13 mouse cellular contexts compared by ENCODE assay signal in genomic region chr11:90726730-90727129, GRCm38 (mm10). TPM values are rescaled to one million over a fixed set of nuclear protein-coding genes. Genes with fewer than 3 reads are reported as not detected.
A peak's percentile ranks its signal among the peaks of the same experiment; 100 is the strongest.
DNase-seq lines count a peak whose midpoint lies in the region; ATAC-seq and TF ChIP-seq lines count a peak whose summit lies in the region.
"Had no signal": no experiment of that assay in that cellular context is flagged by ENCODE, and none has a peak within 500 bp of the region (broad histone marks: within the 10 kb centered on the region; RNA-seq: fewer than 3 reads in every experiment).

No protein-coding gene starts in this region.

- H3K4me2 ChIP-seq in heart, embryonic 13.5 days, result peak overlapping the region; percentile 55
- H3K4me2 ChIP-seq in lung, postnatal 0 days (replicated peaks; ENCODE audit: low read depth, low read length), result peak overlapping the region; percentile 38
- H3K4me2 ChIP-seq in liver, postnatal 0 days (ENCODE audit: low read depth, low read length), result peak overlapping the region; percentile 60
- H3K4me2 ChIP-seq: midbrain, embryonic 12.5 days had no signal

- TF ChIP-seq CTCF in lung, postnatal 0 days (IDR thresholded peaks at IDR 0.05), result no peak
- no peak for TF ChIP-seq CTCF in liver, postnatal 0 days (IDR thresholded peaks at IDR 0.05; ENCODE audit: low read depth)
- no peak for TF ChIP-seq CTCF in gastrocnemius, adult 2 months (IDR thresholded peaks at IDR 0.05)

- peak overlapping the region; percentile 76; the same call in 1 of the 2 replicates for H3K27ac ChIP-seq in heart, embryonic 13.5 days (replicated peaks)
- no peak overlapping the region for H3K27ac ChIP-seq in lung, postnatal 0 days (ENCODE audit: low read length)
- peak overlapping the region; percentile 92 for H3K27ac ChIP-seq in liver, postnatal 0 days (ENCODE audit: low read depth)
- no peak overlapping the region for H3K27ac ChIP-seq in gastrocnemius, adult 2 months
- H3K27ac ChIP-seq: embryonic facial prominence, embryonic 10.5 days; midbrain, embryonic 12.5 days had no signal

- no peaks in the 10 kb centered on the region for H3K9me3 ChIP-seq in heart, embryonic 13.5 days
- no peaks in the 10 kb centered on the region for H3K9me3 ChIP-seq in lung, postnatal 0 days (ENCODE audit: low read length)
- no peaks in the 10 kb centered on the region for H3K9me3 ChIP-seq in liver, postnatal 0 days (ENCODE audit: low read length)
- H3K9me3 ChIP-seq: embryonic facial prominence, embryonic 10.5 days; midbrain, embryonic 12.5 days had no signal

- no peak overlapping the region for H3K9ac ChIP-seq in heart, embryonic 13.5 days
- H3K9ac ChIP-seq in lung, postnatal 0 days (replicated peaks; ENCODE audit: low read depth), result no peak overlapping the region
- H3K9ac ChIP-seq in liver, postnatal 0 days (replicated peaks), result peak overlapping the region; percentile 40
- H3K9ac ChIP-seq: midbrain, embryonic 12.5 days had no signal

- peak; percentile 38 for ATAC-seq in heart, embryonic 13.5 days (ENCODE audit: extremely low read depth, insufficient number of reproducible peaks, low FRiP score, low TSS enrichment)
- peak; percentile 35; the same call in 1 of the 2 replicates for ATAC-seq in lung, postnatal 0 days
- ATAC-seq in erythroid progenitor cell, adult 5-6 weeks (replicated peaks; ENCODE audit: low FRiP score, poor library complexity, severe bottlenecking), result peak; percentile 67
- ATAC-seq in liver, postnatal 0 days, result peak; percentile 60
- ATAC-seq: activated CD4-positive, CD25-positive, alpha-beta regulatory T cell, adult 4 months had no signal

- H3K36me3 ChIP-seq in heart, embryonic 13.5 days, result no peaks in the 10 kb centered on the region
- H3K36me3 ChIP-seq in lung, postnatal 0 days (ENCODE audit: insufficient read depth, low read length), result no peaks in the 10 kb centered on the region
- no peaks in the 10 kb centered on the region for H3K36me3 ChIP-seq in liver, postnatal 0 days (replicated peaks; ENCODE audit: insufficient read depth, low read length)
- H3K36me3 ChIP-seq: embryonic facial prominence, embryonic 10.5 days; midbrain, embryonic 12.5 days had no signal

- H3K27me3 ChIP-seq in heart, embryonic 13.5 days (replicated peaks), result no peaks in the 10 kb centered on the region
- no peaks in the 10 kb centered on the region for H3K27me3 ChIP-seq in lung, postnatal 0 days (replicated peaks; ENCODE audit: insufficient read depth, low read length)
- no peaks in the 10 kb centered on the region for H3K27me3 ChIP-seq in liver, postnatal 0 days (ENCODE audit: insufficient read depth, low read length)
- H3K27me3 ChIP-seq: midbrain, embryonic 12.5 days had no signal

- peaks cover 42% of the 10 kb centered on the region for H3K4me1 ChIP-seq in heart, embryonic 13.5 days
- no peaks in the 10 kb centered on the region for H3K4me1 ChIP-seq in lung, postnatal 0 days (ENCODE audit: insufficient read depth, low read depth, low read length)
- H3K4me1 ChIP-seq in liver, postnatal 0 days (ENCODE audit: insufficient read depth), result peaks cover 24% of the 10 kb centered on the region
- H3K4me1 ChIP-seq: embryonic facial prominence, embryonic 10.5 days; midbrain, embryonic 12.5 days had no signal

- TF ChIP-seq EP300 in lung, postnatal 0 days (IDR thresholded peaks at IDR 0.05), result no peak
- peak; percentile 43; the same call in 1 of the 2 replicates for TF ChIP-seq EP300 in liver, postnatal 0 days (IDR thresholded peaks at IDR 0.05; ENCODE audit: low read depth)

- H3K4me3 ChIP-seq in heart, embryonic 13.5 days, result no peak overlapping the region; the same call in 1 of the 2 replicates
- peak overlapping the region; percentile 21 for H3K4me3 ChIP-seq in lung, postnatal 0 days (ENCODE audit: low read depth, low read length)
- no peak overlapping the region for H3K4me3 ChIP-seq in liver, postnatal 0 days (ENCODE audit: low read depth, low read length)
- H3K4me3 ChIP-seq in gastrocnemius, adult 2 months, result no peak overlapping the region
- H3K4me3 ChIP-seq: embryonic facial prominence, embryonic 10.5 days; midbrain, embryonic 12.5 days had no signal

- 54% methylated on average over 10 of the region's 10 CpGs for WGBS in heart, embryonic 13.5 days
- WGBS in lung, postnatal 0 days, result 58% methylated on average over 10 of the region's 10 CpGs
- WGBS in liver, postnatal 0 days (ENCODE audit: insufficient replicate concordance), result 33% methylated on average over 10 of the region's 10 CpGs

- DNase-seq in heart, postnatal 25 days (ENCODE audit: low spot score), result no peak
- DNase-seq in lung, postnatal 0 days (ENCODE audit: low spot score), result peak; percentile 19
- DNase-seq in lung, postnatal 14 days, result no peak
- DNase-seq in liver, postnatal 0 days, result peak; percentile 27
- DNase-seq in spleen, postnatal 4 days (ENCODE audit: low spot score in 2 of 2), result no peak
- DNase-seq in gastrocnemius, adult 2 months, result no peak
- DNase-seq: cerebellum, adult 9-10 months; thymus, postnatal 36 days had no signal

- intact Hi-C loops in heart, postnatal 25 days (cut with DNase I), result no loop called here
- intact Hi-C loops in gastrocnemius, adult 2 months (cut with DNase I), result no loop called here

RNA-seq across cellular contexts. Expression of gene Tom1l1, which starts 38.6 kb away (rescaled TPM):
- 29.3 and 37.8 TPM in 2 replicates for polyA plus RNA-seq in heart, embryonic 13.5 days (2015; fragmentation: Nextera tagmentation; extraction: Ambion mirVana)
- total RNA-seq in heart, postnatal 25 days (2021), result 10 to 100 TPM; 15.1 to 19.8 TPM
- 31.9 and 32.5 TPM in 2 replicates for polyA plus RNA-seq in lung, postnatal 0 days (2015; fragmentation: Nextera tagmentation; extraction: Ambion mirVana)
- 183 and 280 TPM in 2 replicates for total RNA-seq in erythroid progenitor cell, adult 5-6 weeks (2015; ENCODE audit: low replicate concordance)
- 256 and 270 TPM in 2 replicates for total RNA-seq in erythroid progenitor cell, adult 5-6 weeks (2017; ENCODE audit: low replicate concordance)
- 24.0 and 24.6 TPM in 2 replicates for polyA plus RNA-seq in liver, postnatal 0 days (2015; fragmentation: Nextera tagmentation; extraction: Ambion mirVana)
- 10 to 100 TPM; 13.2 to 15.9 TPM for total RNA-seq in gastrocnemius, adult 2 months (2021)

Comparison
In these comparisons a context has a peak if more than half of its experiments do, and no peak if none do; other contexts are left out.
1. DNase-seq: peak in lung, postnatal 0 days (single experiment) and liver, postnatal 0 days (single experiment); none in heart, postnatal 25 days (single experiment), lung, postnatal 14 days (single experiment), spleen, postnatal 4 days (0 of 2) and gastrocnemius, adult 2 months (single experiment).
2. H3K27ac ChIP-seq: peak in heart, embryonic 13.5 days (single experiment) and liver, postnatal 0 days (single experiment); none in lung, postnatal 0 days (single experiment) and gastrocnemius, adult 2 months (single experiment).
3. RNA of gene Tom1l1, which starts 38.6 kb away (total RNA-seq): 183 to 280 TPM in erythroid progenitor cell, adult 5-6 weeks; 15.1 to 19.8 TPM in heart, postnatal 25 days and 13.2 to 15.9 TPM in gastrocnemius, adult 2 months; every median in the first group is over 4 times any median in the second.
4. Peak in every context shown above with its lines, with median percentiles within 50 percentile points of each other: ATAC-seq and H3K4me2 ChIP-seq.